Mouse (Mus musculus): Measurements from ENCODE around the gene Col19a1.

DNA sequence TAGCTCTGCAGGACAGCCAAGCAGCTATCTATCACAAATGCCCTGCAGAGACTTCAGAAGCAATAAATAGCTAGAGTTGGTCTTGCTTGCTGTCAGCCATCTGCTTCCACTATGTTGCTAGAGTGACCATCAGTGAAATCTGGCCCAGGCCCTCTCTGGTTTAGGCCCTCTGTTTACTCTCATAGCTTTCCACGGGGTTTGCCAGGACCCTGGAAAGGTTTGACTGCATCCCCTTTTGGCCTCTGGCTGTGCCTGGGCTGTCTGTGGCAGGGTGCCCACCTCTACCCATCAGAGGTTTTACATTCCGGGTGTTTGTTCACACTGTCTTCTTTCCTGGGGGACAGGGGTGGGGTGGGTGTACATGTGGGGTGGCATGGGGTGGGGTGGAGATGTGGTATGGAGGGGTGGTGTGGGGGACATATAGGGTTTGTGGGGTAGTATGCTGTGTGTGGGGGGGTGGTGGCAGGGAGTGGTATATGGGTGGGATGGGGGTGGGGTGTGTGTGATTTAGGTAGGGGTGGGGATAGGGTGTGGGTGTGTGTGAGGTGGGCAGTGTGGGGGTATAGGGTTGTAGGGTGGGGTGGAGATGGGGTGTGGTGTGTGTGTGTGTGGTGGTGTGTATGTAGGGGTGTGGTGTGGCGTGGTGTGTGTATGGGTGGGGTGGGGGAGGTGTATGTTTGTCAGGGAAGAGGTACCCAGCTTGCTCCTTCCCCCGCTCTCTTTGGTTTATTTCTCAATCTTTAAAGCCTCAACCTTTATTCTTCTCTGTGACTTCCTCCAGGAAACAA lies 214.6 kb downstream of the Col19a1 start:
- TF ChIP-seq POLR2A (IDR thresholded peaks at IDR 0.05; ENCODE audit: borderline replicate concordance, extremely low read depth, low read depth, low read length), result no peak
- no peak for TF ChIP-seq CTCF (IDR thresholded peaks at IDR 0.05; ENCODE audit: insufficient read depth, low read length)

Data from lung, adult 2 months (tissue).